In the genomic region with DNA sequence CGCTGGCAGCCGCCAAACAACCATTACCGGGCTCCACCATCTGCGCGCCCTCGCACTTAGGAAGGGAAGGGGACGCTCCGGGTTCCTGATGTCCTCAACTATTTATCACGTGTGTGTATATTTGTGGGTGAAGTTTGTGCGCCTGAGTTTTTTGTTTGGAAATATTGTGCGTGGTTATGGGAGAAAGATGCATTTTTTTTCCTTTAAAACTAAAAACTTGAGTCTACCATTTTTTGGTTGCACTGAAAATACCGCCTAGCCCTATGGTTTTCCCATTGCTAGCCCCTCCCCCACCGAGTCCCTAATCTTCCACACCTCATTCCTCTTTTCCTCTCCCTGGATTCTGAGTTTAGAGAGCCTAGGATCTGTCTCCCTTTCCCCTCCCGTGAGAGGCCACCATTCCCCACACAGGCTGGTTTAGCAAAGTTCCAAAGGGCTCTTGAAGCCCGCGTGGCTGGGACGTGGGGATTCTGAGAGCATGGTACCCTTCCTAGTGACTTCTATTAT, we compare ENCODE assay signal across 8 mouse cellular contexts. TPM values are rescaled to one million over a fixed set of nuclear protein-coding genes. Genes with fewer than 3 reads are reported as not detected.
DNase-seq lines count a peak whose midpoint lies in the region; ATAC-seq and TF ChIP-seq lines count a peak whose summit lies in the region.

No protein-coding gene starts in this region.

- peak overlapping the region; percentile 76 for H3K9ac ChIP-seq in kidney, embryonic 16.5 days (replicated peaks; ENCODE audit: low read length)
- H3K9ac ChIP-seq in hindbrain, embryonic 14.5 days = peak overlapping the region; percentile 64

- no peak for TF ChIP-seq CTCF in bone marrow macrophage, adult 2 months (IDR thresholded peaks at IDR 0.05; ENCODE audit: low read depth, low read length)

- H3K4me3 ChIP-seq in kidney, embryonic 16.5 days (ENCODE audit: low read length) = peak overlapping the region; percentile 67
- peak overlapping the region; percentile 57; the same call in 1 of the 2 replicates for H3K4me3 ChIP-seq in bone marrow macrophage, adult 2 months (ENCODE audit: insufficient read depth, low read length)
- peak overlapping the region; percentile 59 for H3K4me3 ChIP-seq in hindbrain, embryonic 14.5 days (replicated peaks; ENCODE audit: low read length)
- peak overlapping the region; percentile 25 for H3K4me3 ChIP-seq in myocyte

- no peaks in the 10 kb centered on the region for H3K79me2 ChIP-seq in myocyte (ENCODE audit: control insufficient read depth, insufficient read depth)

- ATAC-seq in kidney, embryonic 16.5 days (ENCODE audit: low FRiP score, low TSS enrichment) = no peak
- no peak for ATAC-seq in hindbrain, embryonic 14.5 days (ENCODE audit: low FRiP score)

- no peak for DNase-seq in kidney, adult 18-20 months
- no peak for DNase-seq in hindbrain, embryonic 14.5 days (ENCODE audit: low spot score)
- DNase-seq in layer of hippocampus, adult 11-12 months (ENCODE audit: low spot score) = no peak
- DNase-seq in left cerebral cortex, adult 9 months (ENCODE audit: low spot score in 2 of 2) = no peak
- no peak for DNase-seq in cerebellum, adult 9-11 months

- H3K9me3 ChIP-seq in kidney, embryonic 16.5 days (ENCODE audit: low read length) = no peaks in the 10 kb centered on the region
- no peaks in the 10 kb centered on the region for H3K9me3 ChIP-seq in hindbrain, embryonic 14.5 days (ENCODE audit: control insufficient read depth, low read length)

- H3K36me3 ChIP-seq in kidney, embryonic 16.5 days (ENCODE audit: insufficient read depth, low read length) = peaks cover 2% of the 10 kb centered on the region; the same call in 1 of the 2 replicates
- no peaks in the 10 kb centered on the region for H3K36me3 ChIP-seq in hindbrain, embryonic 14.5 days (replicated peaks; ENCODE audit: control insufficient read depth, insufficient read depth)
- H3K36me3 ChIP-seq in myocyte (ENCODE audit: control insufficient read depth, insufficient read depth) = no peaks in the 10 kb centered on the region

- WGBS in kidney, embryonic 16.5 days = under 1% methylated on average over 17 of the region's 17 CpGs
- 1% methylated on average over 17 of the region's 17 CpGs for WGBS in hindbrain, embryonic 14.5 days

- TF ChIP-seq POLR2A in bone marrow macrophage, adult 2 months (IDR thresholded peaks at IDR 0.05; ENCODE audit: borderline replicate concordance, low read depth, low read length) = no peak
- TF ChIP-seq POLR2A in myocyte (IDR thresholded peaks at IDR 0.05; ENCODE audit: insufficient read length, low read depth) = no peak

- H3K27me3 ChIP-seq in kidney, embryonic 16.5 days (ENCODE audit: insufficient read depth, low read length) = peaks cover 38% of the 10 kb centered on the region
- no peaks in the 10 kb centered on the region for H3K27me3 ChIP-seq in hindbrain, embryonic 14.5 days (ENCODE audit: control insufficient read depth, insufficient read depth, low read length)
- H3K27me3 ChIP-seq in myocyte (ENCODE audit: control insufficient read depth, insufficient read depth, insufficient read length) = no peaks in the 10 kb centered on the region

- H3ac ChIP-seq in myocyte (ENCODE audit: control insufficient read depth, insufficient read length) = peak overlapping the region; percentile 10

- H3K4me1 ChIP-seq in kidney, embryonic 16.5 days (ENCODE audit: insufficient read depth, low read length) = peaks cover 72% of the 10 kb centered on the region
- no peaks in the 10 kb centered on the region for H3K4me1 ChIP-seq in bone marrow macrophage, adult 2 months (ENCODE audit: control insufficient read depth, insufficient read depth, low read length)
- peaks cover 46% of the 10 kb centered on the region; the same call in 1 of the 2 replicates for H3K4me1 ChIP-seq in hindbrain, embryonic 14.5 days (replicated peaks; ENCODE audit: control insufficient read depth, insufficient read depth, low read length)

- H3K27ac ChIP-seq in kidney, embryonic 16.5 days (ENCODE audit: low read length) = peak overlapping the region; percentile 91
- no peak overlapping the region for H3K27ac ChIP-seq in bone marrow macrophage, adult 2 months (ENCODE audit: insufficient read depth, low read depth, low read length)
- peak overlapping the region; percentile 74 for H3K27ac ChIP-seq in hindbrain, embryonic 14.5 days

- peak overlapping the region; percentile 87 for H3K4me2 ChIP-seq in kidney, embryonic 16.5 days (replicated peaks; ENCODE audit: low read depth, low read length)
- H3K4me2 ChIP-seq in hindbrain, embryonic 14.5 days (replicated peaks) = peak overlapping the region; percentile 87
- peak overlapping the region; percentile 91 for H3K4me2 ChIP-seq in myocyte (ENCODE audit: low read depth)

TF ChIP-seq in myocyte, 11 proteins besides CTCF, POLR2A, EP300 and RAD21:
- no peak for TF ChIP-seq REST (IDR thresholded peaks at IDR 0.05; ENCODE audit: insufficient read depth, insufficient read length)
- no peak for TF ChIP-seq CEBPB (IDR thresholded peaks at IDR 0.05; ENCODE audit: insufficient read depth, poor library complexity, severe bottlenecking)
- TF ChIP-seq TCF12 (IDR thresholded peaks at IDR 0.05; ENCODE audit: insufficient read depth, poor library complexity, severe bottlenecking) = no peak
- no peak for TF ChIP-seq TCF3 (IDR thresholded peaks at IDR 0.05; ENCODE audit: insufficient read length, low read depth)
- TF ChIP-seq MAX (IDR thresholded peaks at IDR 0.05; ENCODE audit: low read depth) = no peak
- no peak for TF ChIP-seq USF1 (IDR thresholded peaks at IDR 0.05; ENCODE audit: low read depth)
- TF ChIP-seq MYOG (IDR thresholded peaks at IDR 0.05; ENCODE audit: control insufficient read depth in 1 of 3, insufficient read depth in 1 of 3, insufficient read length in 2 of 3, low read depth in 2 of 3) = no peak
- no peak for TF ChIP-seq E2F4 (IDR thresholded peaks at IDR 0.05; ENCODE audit: insufficient read depth)
- no peak for TF ChIP-seq MYOD1 (IDR thresholded peaks at IDR 0.05; ENCODE audit: control insufficient read depth in 1 of 3, insufficient read length in 2 of 3, low read depth in 2 of 3)
- no peak for TF ChIP-seq SRF (IDR thresholded peaks at IDR 0.05; ENCODE audit: control insufficient read depth, insufficient read length, low read depth)
TF ChIP-seq in myocyte: peak in this region for 0.

RNA-seq across cellular contexts. Expression of gene Nrarp, which starts 1.4 kb away (rescaled TPM):
- polyA plus RNA-seq in kidney, embryonic 16.5 days (2015; fragmentation: Nextera tagmentation; extraction: Ambion mirVana) = 18.4 and 18.8 TPM in 2 replicates
- polyA plus RNA-seq in bone marrow macrophage, adult 2 months (2012; ENCODE audit: insufficient read depth, insufficient read length, missing spikeins) = not detected in 2 replicates
- 15.6 and 19.9 TPM in 2 replicates for polyA plus RNA-seq in hindbrain, embryonic 14.5 days (2014; fragmentation: Nextera tagmentation; extraction: Ambion mirVana)
- polyA plus RNA-seq in myocyte (2012; fragmentation: generic; extraction: Trizol) = 1.3 TPM

RNA-seq across cellular contexts. Expression of gene Tor4a, which starts 14.7 kb away (rescaled TPM):
- 16.0 and 16.8 TPM in 2 replicates for polyA plus RNA-seq in kidney, embryonic 16.5 days (2015; fragmentation: Nextera tagmentation; extraction: Ambion mirVana)
- 72.2 and 73.2 TPM in 2 replicates for polyA plus RNA-seq in bone marrow macrophage, adult 2 months (2012; ENCODE audit: insufficient read depth, insufficient read length, missing spikeins)
- polyA plus RNA-seq in hindbrain, embryonic 14.5 days (2014; fragmentation: Nextera tagmentation; extraction: Ambion mirVana) = 2.0 and 2.2 TPM in 2 replicates
- 9.2 TPM for polyA plus RNA-seq in myocyte (2012; fragmentation: generic; extraction: Trizol)

RNA-seq across cellular contexts. Expression of gene Nelfb, which starts 29.3 kb away (rescaled TPM):
- polyA plus RNA-seq in kidney, embryonic 16.5 days (2015; fragmentation: Nextera tagmentation; extraction: Ambion mirVana) = 131 and 138 TPM in 2 replicates
- 33.3 and 35.7 TPM in 2 replicates for polyA plus RNA-seq in bone marrow macrophage, adult 2 months (2012; ENCODE audit: insufficient read depth, insufficient read length, missing spikeins)
- polyA plus RNA-seq in hindbrain, embryonic 14.5 days (2014; fragmentation: Nextera tagmentation; extraction: Ambion mirVana) = 88.0 and 91.6 TPM in 2 replicates
- 55.8 TPM for polyA plus RNA-seq in myocyte (2012; fragmentation: generic; extraction: Trizol)

RNA-seq across cellular contexts. Expression of gene Stpg3, which starts 32.5 kb away (rescaled TPM):
- 0.54 and 0.82 TPM in 2 replicates for polyA plus RNA-seq in kidney, embryonic 16.5 days (2015; fragmentation: Nextera tagmentation; extraction: Ambion mirVana)
- not detected in 2 replicates for polyA plus RNA-seq in bone marrow macrophage, adult 2 months (2012; ENCODE audit: insufficient read depth, insufficient read length, missing spikeins)
- polyA plus RNA-seq in hindbrain, embryonic 14.5 days (2014; fragmentation: Nextera tagmentation; extraction: Ambion mirVana) = not detected in 2 replicates
- not detected for polyA plus RNA-seq in myocyte (2012; fragmentation: generic; extraction: Trizol)

RNA-seq across cellular contexts. Expression of gene Fam166a, which starts 36.6 kb away (rescaled TPM):
- polyA plus RNA-seq in kidney, embryonic 16.5 days (2015; fragmentation: Nextera tagmentation; extraction: Ambion mirVana) = 0.37 TPM in 1 of 2 replicates, not detected in the other
- polyA plus RNA-seq in bone marrow macrophage, adult 2 months (2012; ENCODE audit: insufficient read depth, insufficient read length, missing spikeins) = not detected in 2 replicates
- not detected in 2 replicates for polyA plus RNA-seq in hindbrain, embryonic 14.5 days (2014; fragmentation: Nextera tagmentation; extraction: Ambion mirVana)
- 0.48 TPM for polyA plus RNA-seq in myocyte (2012; fragmentation: generic; extraction: Trizol)
